Mouse (Mus musculus): Measurements from ENCODE around the gene 1110017D15Rik.

DNA sequence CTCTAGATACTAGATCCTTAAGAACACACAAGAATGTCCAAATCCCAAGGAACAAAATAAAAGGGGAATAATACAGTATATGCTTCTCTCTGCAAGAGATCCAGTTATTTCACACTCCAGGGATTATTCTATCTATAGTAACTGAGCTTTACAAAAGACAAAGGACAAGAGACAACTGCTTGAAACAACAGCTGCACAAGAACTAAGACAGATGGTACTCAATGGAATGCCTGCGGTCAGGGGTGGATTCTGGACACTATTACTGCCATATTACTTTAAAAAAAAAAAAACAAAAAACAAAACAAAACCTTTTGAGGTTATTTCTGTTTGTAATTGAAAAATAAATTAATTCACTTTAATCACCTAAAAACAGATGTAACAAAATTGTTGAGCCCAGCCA is 56.4 kb downstream of the 1110017D15Rik start:
- TF ChIP-seq CTCF (IDR thresholded peaks at IDR 0.05; ENCODE audit: low read depth) (no peak), EP300 (IDR thresholded peaks at IDR 0.05; ENCODE audit: low read depth) (no peak)
